Mouse (Mus musculus) myocyte (in vitro differentiated cells): ENCODE measurements around the gene Triobp.

ENCODE experiments used
- MAX ChIP-seq: IDR thresholded peaks from one replicate; pipeline ENCODE4 v1.6.1; 2011; ENCODE audit warnings: low read depth, mild to moderate bottlenecking, control low read depth
- MYOD1 ChIP-seq, 3 experiments: IDR thresholded peaks; one replicate each; pipeline ENCODE4 v1.6.1; 2011; ENCODE audit warnings: control low read depth in 2 of 3, low read depth in 2 of 3, mild to moderate bottlenecking in 2 of 3, moderate library complexity in 1 of 3; ENCODE audit not compliant: insufficient read length in 2 of 3, control insufficient read depth in 1 of 3
- MYOG ChIP-seq, 3 experiments: IDR thresholded peaks; one replicate each; pipeline ENCODE4 v1.6.1; 2011; ENCODE audit warnings: control low read depth in 2 of 3, low read depth in 2 of 3, mild to moderate bottlenecking in 2 of 3; ENCODE audit not compliant: insufficient read length in 2 of 3, control insufficient read depth in 1 of 3, insufficient read depth in 1 of 3
- POLR2A ChIP-seq: IDR thresholded peaks from one replicate; pipeline ENCODE4 v1.6.1; 2011; ENCODE audit warnings: low read depth, mild to moderate bottlenecking, control low read depth, moderate library complexity; ENCODE audit not compliant: insufficient read length
- POLR2AphosphoS2 ChIP-seq: IDR thresholded peaks from one replicate; pipeline ENCODE4 v1.6.1; 2011; ENCODE audit warnings: low read depth, control low read depth; ENCODE audit not compliant: insufficient read length

DNA sequence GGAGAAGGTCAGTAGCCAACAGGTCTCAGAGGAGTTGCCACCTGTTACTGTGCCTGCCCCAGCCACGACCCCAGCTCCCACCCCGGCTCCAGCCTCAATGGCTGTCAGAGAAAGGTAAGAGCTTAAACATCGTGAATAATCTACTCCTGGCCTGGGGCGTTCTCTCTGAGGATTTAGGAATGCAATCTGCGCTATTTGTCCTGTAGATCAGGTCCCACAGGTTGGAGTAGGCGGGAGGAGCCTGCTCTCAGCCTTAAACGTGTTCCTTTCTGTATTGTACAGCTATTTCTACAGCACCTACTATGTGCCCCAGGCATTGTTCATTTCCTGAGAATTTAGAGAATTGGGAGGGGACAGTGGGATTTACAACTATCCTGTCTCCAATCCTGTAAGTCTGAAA is 39.1 kb upstream of the Triobp start:
- TF ChIP-seq POLR2A (no peak), POLR2AphosphoS2 (no peak), MYOG (IDR thresholded peaks at IDR 0.05; ENCODE audit: control insufficient read depth in 1 of 3, insufficient read depth in 1 of 3, insufficient read length in 2 of 3, low read depth in 2 of 3) (no peak), MAX (no peak), MYOD1 (IDR thresholded peaks at IDR 0.05; ENCODE audit: control insufficient read depth in 1 of 3, insufficient read length in 2 of 3, low read depth in 2 of 3) (no peak)
